Mouse (Mus musculus): ENCODE results near the gene Stk26. TPM values are rescaled to one million over a fixed set of nuclear protein-coding genes. Genes with fewer than 3 reads are reported as not detected.

Gene Stk26
- polyA plus RNA-seq, 1 experiment = 7.1 TPM

DNA sequence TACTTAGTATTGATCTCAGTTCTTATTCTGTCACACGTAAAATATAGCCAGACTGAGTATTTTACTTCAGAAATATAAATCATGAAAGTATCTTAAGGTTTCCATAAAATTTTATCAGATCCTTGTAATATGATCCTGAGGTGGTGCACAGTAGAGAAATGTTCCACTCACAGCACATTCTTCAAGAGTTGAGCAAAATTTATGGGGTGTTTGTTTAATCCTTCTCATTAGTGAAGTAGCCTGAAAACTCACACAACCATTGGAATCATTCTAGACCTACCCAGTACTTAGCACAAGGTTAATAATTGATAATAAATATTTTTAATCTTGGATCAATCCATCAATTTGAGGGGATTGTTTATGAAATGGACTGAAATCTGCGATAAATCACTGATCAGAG is 22.9 kb downstream of the Stk26 start:
- 81% methylated on average over 2 of the region's 2 CpGs for WGBS
- H3K27me3 ChIP-seq (ENCODE audit: control insufficient read depth, insufficient read depth, low read length) = no peaks in the 10 kb centered on the region
- DNase-seq (ENCODE audit: low read depth in 1 of 2, low spot score in 2 of 2) = no peak
- H3K4me1 ChIP-seq (ENCODE audit: control insufficient read depth, insufficient read depth, insufficient read length) = no peaks in the 10 kb centered on the region
- H3K27ac ChIP-seq (ENCODE audit: insufficient read depth, low read length) = no peak overlapping the region
- no peak overlapping the region for H3K4me3 ChIP-seq (ENCODE audit: extremely low read depth, insufficient read depth, insufficient read length)
- TF ChIP-seq POLR2A (IDR thresholded peaks at IDR 0.05; ENCODE audit: low read depth, low read length) (no peak), CTCF (IDR thresholded peaks at IDR 0.05; ENCODE audit: extremely low read depth, insufficient read depth, insufficient read length, insufficient replicate concordance) (no peak)
- H3K36me3 ChIP-seq (ENCODE audit: control insufficient read depth, insufficient read depth, low read length) = no peaks in the 10 kb centered on the region

DNA sequence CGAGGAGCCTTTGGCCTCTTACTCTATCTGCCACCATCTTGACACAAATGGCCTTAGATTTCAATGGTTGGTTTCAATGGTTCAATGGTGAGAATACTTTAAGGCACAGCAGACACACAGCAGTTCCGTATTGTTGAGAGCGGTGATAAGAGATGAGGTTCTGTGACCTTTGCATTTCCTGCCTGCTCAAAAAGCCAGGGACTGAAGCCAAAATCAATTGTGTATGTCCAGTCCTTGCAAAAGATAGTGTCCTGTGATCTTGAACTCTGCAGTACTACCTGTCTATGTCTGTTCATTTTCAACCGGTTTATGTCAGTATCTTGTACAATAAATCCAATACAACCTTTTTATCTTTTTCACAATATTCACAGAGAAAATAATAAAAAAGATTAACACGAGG is 23.9 kb downstream of the Stk26 start:
- H3K4me1 ChIP-seq (ENCODE audit: control insufficient read depth, insufficient read depth, insufficient read length) = no peaks in the 10 kb centered on the region
- H3K27ac ChIP-seq (ENCODE audit: insufficient read depth, low read length) = no peak overlapping the region
- WGBS = 69% methylated on average over 5 of the region's 5 CpGs
- H3K36me3 ChIP-seq (ENCODE audit: control insufficient read depth, insufficient read depth, low read length) = no peaks in the 10 kb centered on the region
- DNase-seq (ENCODE audit: low read depth in 1 of 2, low spot score in 2 of 2) = no peak
- no peaks in the 10 kb centered on the region for H3K27me3 ChIP-seq (ENCODE audit: control insufficient read depth, insufficient read depth, low read length)
- TF ChIP-seq CTCF (IDR thresholded peaks at IDR 0.05; ENCODE audit: extremely low read depth, insufficient read depth, insufficient read length, insufficient replicate concordance) (no peak), POLR2A (IDR thresholded peaks at IDR 0.05; ENCODE audit: low read depth, low read length) (no peak)
- no peak overlapping the region for H3K4me3 ChIP-seq (ENCODE audit: extremely low read depth, insufficient read depth, insufficient read length)

DNA sequence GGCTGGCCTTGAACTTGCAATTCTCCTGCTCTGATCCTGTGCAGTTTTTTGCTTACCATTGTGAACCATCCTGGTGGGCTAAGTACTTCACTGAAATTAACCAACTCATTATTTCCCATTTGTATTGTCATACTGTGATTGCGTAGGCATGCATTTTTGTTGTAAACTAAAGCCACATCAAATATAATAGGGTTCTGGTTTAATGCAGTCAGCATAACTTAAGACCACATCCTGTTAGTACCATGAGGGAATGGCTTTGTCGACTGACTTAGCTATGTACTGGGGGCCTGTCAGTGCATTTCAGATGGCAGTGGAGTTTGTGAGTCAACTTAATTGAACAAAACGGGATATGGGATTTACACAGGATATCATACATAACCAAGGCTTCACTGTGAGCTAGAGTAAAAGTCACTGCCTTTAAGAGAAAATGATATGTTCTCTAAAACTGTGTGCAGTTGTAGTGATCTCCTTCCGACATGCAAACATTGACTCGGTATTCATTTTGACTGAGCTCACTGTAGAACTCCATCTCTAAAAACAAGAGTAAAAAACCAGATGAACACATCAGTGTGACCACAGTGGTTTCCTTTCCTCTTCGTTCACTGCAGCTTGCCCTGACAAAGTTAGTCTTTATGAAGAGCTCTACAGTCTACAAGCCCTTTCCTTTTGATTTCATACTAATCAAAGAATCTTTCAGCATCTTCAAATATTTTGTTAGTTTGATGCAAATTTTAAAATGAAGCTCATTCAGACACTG is 33.6 kb downstream of the Stk26 start:
- TF ChIP-seq POLR2A (IDR thresholded peaks at IDR 0.05; ENCODE audit: low read depth, low read length) = no peak
- no peak for TF ChIP-seq CTCF (IDR thresholded peaks at IDR 0.05; ENCODE audit: extremely low read depth, insufficient read depth, insufficient read length, insufficient replicate concordance)
- H3K4me3 ChIP-seq (ENCODE audit: extremely low read depth, insufficient read depth, insufficient read length) = no peak overlapping the region
- 42% methylated on average over 6 of the region's 6 CpGs for WGBS
- DNase-seq (ENCODE audit: low read depth in 1 of 2, low spot score in 2 of 2) = peak in 1 of 2 experiments; percentile 39
- H3K4me1 ChIP-seq (ENCODE audit: control insufficient read depth, insufficient read depth, insufficient read length) = no peaks in the 10 kb centered on the region
- no peaks in the 10 kb centered on the region for H3K27me3 ChIP-seq (ENCODE audit: control insufficient read depth, insufficient read depth, low read length)
- no peak overlapping the region; the same call in 1 of the 2 replicates for H3K27ac ChIP-seq (ENCODE audit: insufficient read depth, low read length)
- H3K36me3 ChIP-seq (ENCODE audit: control insufficient read depth, insufficient read depth, low read length) = no peaks in the 10 kb centered on the region

DNA sequence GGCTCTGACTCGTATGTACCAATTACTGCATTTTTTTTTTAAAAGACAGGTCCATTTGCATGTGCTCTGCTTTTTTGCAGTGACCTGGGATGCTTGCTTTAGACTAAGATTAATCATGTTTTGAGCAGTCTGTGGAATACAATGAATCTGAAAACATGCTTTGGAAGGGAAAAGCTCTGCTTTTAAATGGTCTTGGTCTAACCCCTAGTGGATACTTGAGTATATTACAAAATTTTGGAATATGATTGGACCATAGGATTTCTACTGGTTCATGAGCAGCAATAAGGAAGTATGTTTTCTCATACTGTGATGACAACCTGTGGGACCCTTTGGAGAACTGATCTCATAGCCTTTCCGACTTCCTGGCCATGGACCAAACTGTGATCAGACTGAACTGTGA is 47.2 kb downstream of the Stk26 start:
- WGBS = 80% methylated on average over 2 of the region's 2 CpGs
- TF ChIP-seq POLR2A (IDR thresholded peaks at IDR 0.05; ENCODE audit: low read depth, low read length) (no peak), CTCF (IDR thresholded peaks at IDR 0.05; ENCODE audit: extremely low read depth, insufficient read depth, insufficient read length, insufficient replicate concordance) (no peak)
- Histone ChIP-seq H3K27me3 (ENCODE audit: control insufficient read depth, insufficient read depth, low read length) (no peaks in the 10 kb centered on the region), H3K4me3 (ENCODE audit: extremely low read depth, insufficient read depth, insufficient read length) (no peak overlapping the region), H3K27ac (ENCODE audit: insufficient read depth, low read length) (no peak overlapping the region), H3K36me3 (ENCODE audit: control insufficient read depth, insufficient read depth, low read length) (no peaks in the 10 kb centered on the region; the same call in 1 of the 2 replicates), H3K4me1 (ENCODE audit: control insufficient read depth, insufficient read depth, insufficient read length) (no peaks in the 10 kb centered on the region)
- no peak for DNase-seq (ENCODE audit: low read depth in 1 of 2, low spot score in 2 of 2)

DNA sequence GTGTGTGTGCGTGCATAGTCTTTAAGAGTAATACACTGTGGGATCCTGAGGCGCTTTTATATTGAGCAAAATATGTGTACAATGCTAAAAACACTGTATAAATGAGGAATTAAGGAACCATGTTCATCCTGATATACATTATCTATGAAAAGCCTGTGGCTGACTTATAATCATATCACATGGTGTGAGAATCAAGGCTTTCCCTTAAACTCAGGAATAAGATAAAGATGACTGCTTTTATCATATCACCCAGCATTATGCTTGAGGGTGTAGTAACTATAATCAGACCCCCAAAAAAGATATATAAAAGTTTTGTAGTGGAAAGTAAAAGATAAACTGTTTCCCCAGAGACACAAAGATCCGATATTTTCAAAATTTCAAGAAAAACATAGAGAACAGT is 62.6 kb downstream of the Stk26 start:
- TF ChIP-seq CTCF (IDR thresholded peaks at IDR 0.05; ENCODE audit: extremely low read depth, insufficient read depth, insufficient read length, insufficient replicate concordance) (no peak), POLR2A (IDR thresholded peaks at IDR 0.05; ENCODE audit: low read depth, low read length) (no peak)
- no peaks in the 10 kb centered on the region for H3K27me3 ChIP-seq (ENCODE audit: control insufficient read depth, insufficient read depth, low read length)
- H3K4me1 ChIP-seq (ENCODE audit: control insufficient read depth, insufficient read depth, insufficient read length) = no peaks in the 10 kb centered on the region
- 83% methylated on average over 3 of the region's 3 CpGs for WGBS
- H3K36me3 ChIP-seq (ENCODE audit: control insufficient read depth, insufficient read depth, low read length) = no peaks in the 10 kb centered on the region
- no peak overlapping the region for H3K27ac ChIP-seq (ENCODE audit: insufficient read depth, low read length)
- H3K4me3 ChIP-seq (ENCODE audit: extremely low read depth, insufficient read depth, insufficient read length) = no peak overlapping the region
- no peak for DNase-seq (ENCODE audit: low read depth in 1 of 2, low spot score in 2 of 2)

DNA sequence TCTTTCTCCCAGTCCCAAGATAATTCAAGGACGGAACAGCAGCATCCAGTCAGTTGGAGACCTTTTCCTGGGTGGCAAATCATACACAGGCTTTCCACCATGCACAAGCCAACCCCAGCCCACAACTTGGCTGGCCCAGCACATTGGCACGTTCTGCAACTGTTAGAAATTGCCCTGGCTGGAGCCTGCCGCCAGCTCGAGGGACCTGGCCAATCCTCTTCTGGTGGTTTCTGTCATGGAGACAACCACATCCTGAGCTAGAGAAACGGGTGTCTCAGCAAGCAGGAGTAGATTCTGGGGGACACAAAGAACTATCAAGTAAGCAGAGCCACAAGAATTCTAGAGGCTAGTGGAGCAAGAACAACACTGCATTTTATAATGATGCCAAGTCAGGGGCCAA is 69.1 kb downstream of the Stk26 start:
- Histone ChIP-seq H3K4me1 (ENCODE audit: control insufficient read depth, insufficient read depth, insufficient read length) (no peaks in the 10 kb centered on the region), H3K36me3 (ENCODE audit: control insufficient read depth, insufficient read depth, low read length) (no peaks in the 10 kb centered on the region), H3K4me3 (ENCODE audit: extremely low read depth, insufficient read depth, insufficient read length) (no peak overlapping the region), H3K27me3 (ENCODE audit: control insufficient read depth, insufficient read depth, low read length) (no peaks in the 10 kb centered on the region), H3K27ac (ENCODE audit: insufficient read depth, low read length) (no peak overlapping the region)
- 43% methylated on average over 5 of the region's 5 CpGs for WGBS
- DNase-seq (ENCODE audit: low read depth in 1 of 2, low spot score in 2 of 2) = no peak
- TF ChIP-seq CTCF (IDR thresholded peaks at IDR 0.05; ENCODE audit: extremely low read depth, insufficient read depth, insufficient read length, insufficient replicate concordance) (no peak), POLR2A (IDR thresholded peaks at IDR 0.05; ENCODE audit: low read depth, low read length) (no peak)

DNA sequence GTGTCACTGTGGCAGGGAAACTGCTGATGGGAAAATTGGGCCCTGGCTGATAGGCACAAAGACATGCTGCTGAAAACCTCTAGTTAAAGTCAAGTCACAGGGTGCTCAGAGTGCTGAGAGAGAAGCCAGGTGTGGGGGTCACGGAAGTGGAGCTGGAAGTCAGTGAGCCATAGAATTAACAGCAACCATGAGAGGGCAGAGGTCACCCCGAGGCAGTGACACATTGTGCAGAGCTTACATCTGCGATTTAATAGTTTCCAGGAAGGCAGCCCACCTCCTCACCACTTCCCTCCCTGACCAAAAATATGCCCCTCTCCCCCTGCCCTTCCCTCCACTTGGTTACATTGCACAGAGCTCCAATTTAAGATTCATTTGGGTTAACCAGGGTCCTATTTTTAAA is 76.5 kb downstream of the Stk26 start:
- H3K36me3 ChIP-seq (ENCODE audit: control insufficient read depth, insufficient read depth, low read length) = no peaks in the 10 kb centered on the region
- H3K27ac ChIP-seq (ENCODE audit: insufficient read depth, low read length) = no peak overlapping the region
- 50% methylated on average over 3 of the region's 3 CpGs for WGBS
- no peaks in the 10 kb centered on the region for H3K4me1 ChIP-seq (ENCODE audit: control insufficient read depth, insufficient read depth, insufficient read length)
- no peak overlapping the region for H3K4me3 ChIP-seq (ENCODE audit: extremely low read depth, insufficient read depth, insufficient read length)
- no peak for TF ChIP-seq POLR2A (IDR thresholded peaks at IDR 0.05; ENCODE audit: low read depth, low read length)
- TF ChIP-seq CTCF (IDR thresholded peaks at IDR 0.05; ENCODE audit: extremely low read depth, insufficient read depth, insufficient read length, insufficient replicate concordance) = no peak
- no peak for DNase-seq (ENCODE audit: low read depth in 1 of 2, low spot score in 2 of 2)
- no peaks in the 10 kb centered on the region for H3K27me3 ChIP-seq (ENCODE audit: control insufficient read depth, insufficient read depth, low read length)
